Mouse (Mus musculus) bone marrow macrophage, adult 2 months (primary cell): ENCODE measurements around the gene Pgghg. TPM values are rescaled to one million over a fixed set of nuclear protein-coding genes. Genes with fewer than 3 reads are reported as not detected.
A peak's percentile ranks its signal among the peaks of the same experiment; 100 is the strongest.

ENCODE experiments used
- H3K27ac ChIP-seq: 2 replicates; pipeline ENCODE4 v1.5.1; 2012; ENCODE audit warnings: low read depth, low read length; ENCODE audit not compliant: insufficient read depth
- H3K4me1 ChIP-seq: 2 replicates; pipeline ENCODE4 v1.6.1; 2012; ENCODE audit warnings: low read length; ENCODE audit not compliant: control insufficient read depth, insufficient read depth
- H3K4me3 ChIP-seq: 2 replicates; pipeline ENCODE4 v1.5.1; 2012; ENCODE audit warnings: mild to moderate bottlenecking, low read length, moderate library complexity; ENCODE audit not compliant: insufficient read depth
- CTCF ChIP-seq: IDR thresholded peaks from 2 replicates; pipeline ENCODE4 v1.5.1; 2012; ENCODE audit warnings: low read depth, mild to moderate bottlenecking, low read length, moderate library complexity
- POLR2A ChIP-seq: IDR thresholded peaks from 2 replicates; pipeline ENCODE4 v1.6.1; 2012; ENCODE audit warnings: mild to moderate bottlenecking, low read depth, low read length, borderline replicate concordance
- polyA plus RNA-seq: library from polyadenylated mRNA; stranded (reverse); fragments of >200 nt; gene quantifications from 2 replicates; pipeline ENCODE4 v1.2.4, GENCODE M21; 2012; ENCODE audit not compliant: missing spikeins, insufficient read depth, insufficient read length

Pgghg gene
- polyA plus RNA-seq, 1 experiment: 13.8 TPM

GRCm38 (mm10) chr7:140953800-140954732 is 12.9 kb downstream of the Pgghg start:
- Histone ChIP-seq H3K4me1 (peaks cover 39% of the 10 kb centered on the region), H3K4me3 (peak overlapping the region; percentile 78), H3K27ac (peak overlapping the region; percentile 87)
- TF ChIP-seq CTCF (no peak), POLR2A (no peak)

GRCm38 (mm10) chr7:140954733-140955071 is 13.5 kb downstream of the Pgghg start:
- H3K27ac ChIP-seq: peak overlapping the region; percentile 87
- H3K4me3 ChIP-seq: peak overlapping the region; percentile 78
- peaks cover 39% of the 10 kb centered on the region for H3K4me1 ChIP-seq
- TF ChIP-seq POLR2A (no peak), CTCF (no peak)

GRCm38 (mm10) chr7:140955342-140955741 is 14.2 kb downstream of the Pgghg start:
- peak overlapping the region; percentile 87 for H3K27ac ChIP-seq
- TF ChIP-seq CTCF (no peak), POLR2A (0 out of 2 replicates have a peak, but pooled peaks have one; percentile 11)
- peaks cover 39% of the 10 kb centered on the region for H3K4me1 ChIP-seq
- peak overlapping the region; percentile 78 for H3K4me3 ChIP-seq

- Histone ChIP-seq H3K4me1 (peaks cover 35% of the 10 kb centered on the region), H3K4me3 (peak within 1 kb of the TSS; percentile 78), H3K27ac (peak within 1 kb of the TSS; percentile 87)
- TF ChIP-seq CTCF (no peak), POLR2A (no peak)
Measured at GRCm38 (mm10) chr7:140955758-140956555, 14.8 kb downstream of the Pgghg start, which contains the start of the genes Gm45717 and Ifitm2. TSS of gene Gm45717 (minus strand) at chr7:140955937. TSS of gene Ifitm2 (minus strand) at chr7:140955987.

- TF ChIP-seq POLR2A: no peak
- no peak for TF ChIP-seq CTCF
- H3K4me1 ChIP-seq: peaks cover 30% of the 10 kb centered on the region
- peak overlapping the region; percentile 78; the same call in 1 of the 2 replicates for H3K4me3 ChIP-seq
- H3K27ac ChIP-seq: peak overlapping the region; percentile 87
Measured at GRCm38 (mm10) chr7:140956556-140956869, 15.3 kb downstream of the Pgghg start.

- Histone ChIP-seq H3K4me3 (no peak overlapping the region), H3K27ac (no peak overlapping the region), H3K4me1 (peaks cover 11% of the 10 kb centered on the region)
- TF ChIP-seq CTCF (0 out of 2 replicates have a peak, but pooled peaks have one; percentile 8), POLR2A (no peak)
Measured at GRCm38 (mm10) chr7:140959181-140959901, 18.1 kb downstream of the Pgghg start.

- Histone ChIP-seq H3K4me3 (no peak overlapping the region), H3K27ac (no peak overlapping the region), H3K4me1 (peaks cover 11% of the 10 kb centered on the region)
- TF ChIP-seq CTCF (no peak), POLR2A (no peak)
Measured at GRCm38 (mm10) chr7:140960026-140960425, 18.8 kb downstream of the Pgghg start.

GRCm38 (mm10) chr7:140961416-140961815 is 20.2 kb downstream of the Pgghg start:
- Histone ChIP-seq H3K4me3 (no peak overlapping the region), H3K27ac (no peak overlapping the region), H3K4me1 (peaks cover 7% of the 10 kb centered on the region)
- TF ChIP-seq CTCF (no peak), POLR2A (no peak)

- no peak for TF ChIP-seq POLR2A
- no peak for TF ChIP-seq CTCF
- H3K4me1 ChIP-seq: no peaks in the 10 kb centered on the region
Measured at GRCm38 (mm10) chr7:140962733-140963132, 21.5 kb downstream of the Pgghg start.

More at GRCm38 (mm10) chr7:140962733-140963132, 21.5 kb downstream of the Pgghg start:
- no peak overlapping the region for H3K4me3 ChIP-seq
- no peak overlapping the region for H3K27ac ChIP-seq
